Comparison of ENCODE assay signal across 7 mouse cellular contexts in genomic region chr11:48826752-48827096, GRCm38 (mm10). TPM values are rescaled to one million over a fixed set of nuclear protein-coding genes. Genes with fewer than 3 reads are reported as not detected.
DNase-seq lines count a peak whose midpoint lies in the region; ATAC-seq and TF ChIP-seq lines count a peak whose summit lies in the region.

No protein-coding gene starts in this region.

- H3K9ac ChIP-seq in embryonic facial prominence, embryonic 11.5 days (replicated peaks; ENCODE audit: low read length), result peak overlapping the region; percentile 37; the same call in 1 of the 2 replicates
- H3K9ac ChIP-seq in limb, embryonic 14.5 days (ENCODE audit: low read depth, low read length, severe bottlenecking), result peak overlapping the region; percentile 48
- peak overlapping the region; percentile 72 for H3K9ac ChIP-seq in stomach, embryonic 16.5 days (ENCODE audit: low read length)

- no peak overlapping the region for H3K27ac ChIP-seq in embryonic facial prominence, embryonic 11.5 days (replicated peaks; ENCODE audit: low read depth, low read length)
- peak overlapping the region; percentile 55; the same call in 1 of the 2 replicates for H3K27ac ChIP-seq in limb, embryonic 14.5 days (replicated peaks; ENCODE audit: low read depth, low read length)
- peak overlapping the region; percentile 66 for H3K27ac ChIP-seq in stomach, embryonic 16.5 days (ENCODE audit: low read length)

- peak overlapping the region; percentile 92 for H3K4me3 ChIP-seq in megakaryocyte, embryonic 14.5 days (replicated peaks)
- peak overlapping the region; percentile 40 for H3K4me3 ChIP-seq in embryonic facial prominence, embryonic 11.5 days (ENCODE audit: low read depth, low read length)
- H3K4me3 ChIP-seq in limb, embryonic 14.5 days (replicated peaks; ENCODE audit: low read length), result peak overlapping the region; percentile 43
- H3K4me3 ChIP-seq in stomach, embryonic 16.5 days (replicated peaks; ENCODE audit: low read length), result peak overlapping the region; percentile 55

- no peak for ATAC-seq in megakaryocyte, adult 5-6 weeks (ENCODE audit: poor library complexity, severe bottlenecking)
- ATAC-seq in embryonic facial prominence, embryonic 11.5 days (replicated peaks; ENCODE audit: insufficient number of reproducible peaks, low FRiP score, low TSS enrichment, low read depth), result peak; percentile 16; the same call in 1 of the 2 replicates
- ATAC-seq in limb, embryonic 14.5 days (ENCODE audit: low FRiP score, low read depth), result peak; percentile 28; the same call in 1 of the 2 replicates
- ATAC-seq in stomach, embryonic 16.5 days (ENCODE audit: insufficient read depth, low FRiP score), result no peak

- H3K27me3 ChIP-seq in megakaryocyte, embryonic 14.5 days (replicated peaks), result no peaks in the 10 kb centered on the region
- peaks cover 8% of the 10 kb centered on the region for H3K27me3 ChIP-seq in embryonic facial prominence, embryonic 11.5 days (ENCODE audit: control insufficient read depth, insufficient read depth, low read length)
- peaks cover 13% of the 10 kb centered on the region; the same call in 1 of the 2 replicates for H3K27me3 ChIP-seq in limb, embryonic 14.5 days (ENCODE audit: control insufficient read depth, insufficient read depth, low read length)
- no peaks in the 10 kb centered on the region for H3K27me3 ChIP-seq in stomach, embryonic 16.5 days (ENCODE audit: control insufficient read depth, insufficient read depth, low read length)

- peaks cover 55% of the 10 kb centered on the region for H3K4me1 ChIP-seq in megakaryocyte, embryonic 14.5 days
- H3K4me1 ChIP-seq in embryonic facial prominence, embryonic 11.5 days (ENCODE audit: control insufficient read depth, insufficient read depth, low read length), result no peaks in the 10 kb centered on the region
- H3K4me1 ChIP-seq in limb, embryonic 14.5 days (ENCODE audit: control insufficient read depth, insufficient read depth, low read length), result no peaks in the 10 kb centered on the region
- H3K4me1 ChIP-seq in stomach, embryonic 16.5 days (ENCODE audit: control insufficient read depth, insufficient read depth, low read length), result peaks cover 10% of the 10 kb centered on the region; the same call in 1 of the 2 replicates

- WGBS in embryonic facial prominence, embryonic 11.5 days, result 0% methylated on average over 6 of the region's 6 CpGs
- 4% methylated on average over 6 of the region's 6 CpGs for WGBS in limb, embryonic 14.5 days
- WGBS in stomach, embryonic 16.5 days, result 3% methylated on average over 6 of the region's 6 CpGs

- DNase-seq in embryonic facial prominence, embryonic 11.5 days (ENCODE audit: low spot score), result peak; percentile 60
- peak; percentile 23 for DNase-seq in limb, embryonic 14.5 days (ENCODE audit: low spot score)
- no peak for DNase-seq in adipocyte (ENCODE audit: low spot score)
- DNase-seq in thymus, postnatal 4 days, result no peak

- H3K9me3 ChIP-seq in megakaryocyte, embryonic 14.5 days, result peaks cover 4% of the 10 kb centered on the region
- H3K9me3 ChIP-seq in embryonic facial prominence, embryonic 11.5 days (replicated peaks; ENCODE audit: control insufficient read depth, low read length), result no peaks in the 10 kb centered on the region
- H3K9me3 ChIP-seq in limb, embryonic 14.5 days (ENCODE audit: control insufficient read depth, low read length), result no peaks in the 10 kb centered on the region
- H3K9me3 ChIP-seq in stomach, embryonic 16.5 days (replicated peaks; ENCODE audit: control insufficient read depth, low read length), result no peaks in the 10 kb centered on the region

- TF ChIP-seq POLR2A in limb, embryonic 14.5 days (IDR thresholded peaks at IDR 0.05; ENCODE audit: borderline replicate concordance, extremely low read depth, insufficient read depth, insufficient read length), result no peak

- peak overlapping the region; percentile 43 for H3K4me2 ChIP-seq in embryonic facial prominence, embryonic 11.5 days (ENCODE audit: low read depth, low read length)
- peak overlapping the region; percentile 57 for H3K4me2 ChIP-seq in limb, embryonic 14.5 days (replicated peaks; ENCODE audit: low read depth, low read length, severe bottlenecking)
- H3K4me2 ChIP-seq in stomach, embryonic 16.5 days (ENCODE audit: low read depth, low read length), result peak overlapping the region; percentile 69

- H3K36me3 ChIP-seq in megakaryocyte, embryonic 14.5 days (replicated peaks; ENCODE audit: low read length), result no peaks in the 10 kb centered on the region
- no peaks in the 10 kb centered on the region for H3K36me3 ChIP-seq in embryonic facial prominence, embryonic 11.5 days (replicated peaks; ENCODE audit: control insufficient read depth, insufficient read depth, low read depth, low read length)
- no peaks in the 10 kb centered on the region for H3K36me3 ChIP-seq in limb, embryonic 14.5 days (ENCODE audit: control insufficient read depth, insufficient read depth, low read length)
- no peaks in the 10 kb centered on the region for H3K36me3 ChIP-seq in stomach, embryonic 16.5 days (ENCODE audit: control insufficient read depth, insufficient read depth, low read length)

RNA-seq across cellular contexts. Expression of gene Gm12184, which starts 0.3 kb away (rescaled TPM):
- polyA plus RNA-seq in megakaryocyte, embryonic 14.5 days (2012; ENCODE audit: insufficient read depth, low replicate concordance), result 18.6 and 145 TPM in 2 replicates
- 6.1 and 8.5 TPM in 2 replicates for total RNA-seq in megakaryocyte, adult 5-6 weeks (2015)
- total RNA-seq in megakaryocyte, adult 5-6 weeks (2017), result 4.6 and 12.1 TPM in 2 replicates
- polyA plus RNA-seq in embryonic facial prominence, embryonic 11.5 days (2014; fragmentation: Nextera tagmentation; extraction: Ambion mirVana), result 7.7 and 14.0 TPM in 2 replicates
- 42.1 and 55.1 TPM in 2 replicates for polyA plus RNA-seq in limb, embryonic 14.5 days (2012; rRNA removed)
- polyA plus RNA-seq in limb, embryonic 14.5 days (2014; fragmentation: Nextera tagmentation; extraction: Ambion mirVana), result 7.9 and 14.8 TPM in 2 replicates
- 0.98 and 1.5 TPM in 2 replicates for polyA plus RNA-seq in stomach, embryonic 16.5 days (2015; fragmentation: Nextera tagmentation; extraction: Ambion mirVana)

RNA-seq across cellular contexts. Expression of gene Trim7, which starts 0.8 kb away (rescaled TPM):
- polyA plus RNA-seq in megakaryocyte, embryonic 14.5 days (2012; ENCODE audit: insufficient read depth, low replicate concordance), result 1.6 and 5.7 TPM in 2 replicates
- total RNA-seq in megakaryocyte, adult 5-6 weeks (2015), result 0.51 and 0.68 TPM in 2 replicates
- total RNA-seq in megakaryocyte, adult 5-6 weeks (2017), result 0.18 and 0.57 TPM in 2 replicates
- 0.27 and 0.33 TPM in 2 replicates for polyA plus RNA-seq in embryonic facial prominence, embryonic 11.5 days (2014; fragmentation: Nextera tagmentation; extraction: Ambion mirVana)
- polyA plus RNA-seq in limb, embryonic 14.5 days (2012; rRNA removed), result 2.6 and 2.9 TPM in 2 replicates
- 1.2 and 2.0 TPM in 2 replicates for polyA plus RNA-seq in limb, embryonic 14.5 days (2014; fragmentation: Nextera tagmentation; extraction: Ambion mirVana)
- 1.7 and 2.6 TPM in 2 replicates for polyA plus RNA-seq in stomach, embryonic 16.5 days (2015; fragmentation: Nextera tagmentation; extraction: Ambion mirVana)

RNA-seq across cellular contexts. Expression of gene Trim41, which starts 9.6 kb away (rescaled TPM):
- 18.6 and 56.2 TPM in 2 replicates for polyA plus RNA-seq in megakaryocyte, embryonic 14.5 days (2012; ENCODE audit: insufficient read depth, low replicate concordance)
- total RNA-seq in megakaryocyte, adult 5-6 weeks (2015), result 11.8 and 13.6 TPM in 2 replicates
- total RNA-seq in megakaryocyte, adult 5-6 weeks (2017), result 39.2 and 43.7 TPM in 2 replicates
- polyA plus RNA-seq in embryonic facial prominence, embryonic 11.5 days (2014; fragmentation: Nextera tagmentation; extraction: Ambion mirVana), result 3.2 and 3.8 TPM in 2 replicates
- polyA plus RNA-seq in limb, embryonic 14.5 days (2012; rRNA removed), result 51.5 and 52.4 TPM in 2 replicates
- 5.5 and 7.0 TPM in 2 replicates for polyA plus RNA-seq in limb, embryonic 14.5 days (2014; fragmentation: Nextera tagmentation; extraction: Ambion mirVana)
- polyA plus RNA-seq in stomach, embryonic 16.5 days (2015; fragmentation: Nextera tagmentation; extraction: Ambion mirVana), result 4.6 and 5.7 TPM in 2 replicates

RNA-seq across cellular contexts. Expression of gene Rack1, which starts 26.6 kb away (rescaled TPM):
- polyA plus RNA-seq in megakaryocyte, embryonic 14.5 days (2012; ENCODE audit: insufficient read depth, low replicate concordance), result 2,725 and 4,464 TPM in 2 replicates
- total RNA-seq in megakaryocyte, adult 5-6 weeks (2015), result 1,656 and 1,714 TPM in 2 replicates
- total RNA-seq in megakaryocyte, adult 5-6 weeks (2017), result 910 and 1,013 TPM in 2 replicates
- polyA plus RNA-seq in embryonic facial prominence, embryonic 11.5 days (2014; fragmentation: Nextera tagmentation; extraction: Ambion mirVana), result 755 and 775 TPM in 2 replicates
- 2,038 and 2,666 TPM in 2 replicates for polyA plus RNA-seq in limb, embryonic 14.5 days (2012; rRNA removed)
- 939 and 995 TPM in 2 replicates for polyA plus RNA-seq in limb, embryonic 14.5 days (2014; fragmentation: Nextera tagmentation; extraction: Ambion mirVana)
- polyA plus RNA-seq in stomach, embryonic 16.5 days (2015; fragmentation: Nextera tagmentation; extraction: Ambion mirVana), result 634 and 687 TPM in 2 replicates

RNA-seq across cellular contexts. Expression of gene Irgm1, which starts 44.8 kb away (rescaled TPM):
- polyA plus RNA-seq in megakaryocyte, embryonic 14.5 days (2012; ENCODE audit: insufficient read depth, low replicate concordance), result 5.0 TPM in 1 of 2 replicates, not detected in the other
- 59.0 and 67.2 TPM in 2 replicates for total RNA-seq in megakaryocyte, adult 5-6 weeks (2015)
- 54.1 and 62.0 TPM in 2 replicates for total RNA-seq in megakaryocyte, adult 5-6 weeks (2017)
- polyA plus RNA-seq in embryonic facial prominence, embryonic 11.5 days (2014; fragmentation: Nextera tagmentation; extraction: Ambion mirVana), result 2.0 and 2.8 TPM in 2 replicates
- 3.7 and 4.1 TPM in 2 replicates for polyA plus RNA-seq in limb, embryonic 14.5 days (2012; rRNA removed)
- polyA plus RNA-seq in limb, embryonic 14.5 days (2014; fragmentation: Nextera tagmentation; extraction: Ambion mirVana), result 4.5 and 5.5 TPM in 2 replicates
- 13.1 and 13.3 TPM in 2 replicates for polyA plus RNA-seq in stomach, embryonic 16.5 days (2015; fragmentation: Nextera tagmentation; extraction: Ambion mirVana)

Comparison
In these comparisons a context has a peak if more than half of its experiments do, and no peak if none do; other contexts are left out.
1. H3K4me3 ChIP-seq: peak in every context shown above with its lines; median percentile 92 in megakaryocyte, embryonic 14.5 days; 55 in stomach, embryonic 16.5 days; 43 in limb, embryonic 14.5 days; 40 in embryonic facial prominence, embryonic 11.5 days.
2. ATAC-seq: peak in embryonic facial prominence, embryonic 11.5 days (single experiment) and limb, embryonic 14.5 days (single experiment); none in megakaryocyte, adult 5-6 weeks (single experiment) and stomach, embryonic 16.5 days (single experiment).
3. DNase-seq: peak in embryonic facial prominence, embryonic 11.5 days (single experiment) and limb, embryonic 14.5 days (single experiment); none in adipocyte (single experiment) and thymus, postnatal 4 days (single experiment).
4. Peak in every context shown above with its lines, with median percentiles within 50 percentile points of each other: H3K4me2 ChIP-seq and H3K9ac ChIP-seq.